Mouse (Mus musculus) cerebellum, adult 11-12 months (tissue): ENCODE measurements around the gene Endog.

Experiments used
- DNase-seq: peaks from one replicate; pipeline ENCODE4 v3.0.0; 2022

Gene Endog

GRCm38 (mm10) chr2:30212169-30212545 lies 40.9 kb downstream of the Endog start:
- no peak for DNase-seq

GRCm38 (mm10) chr2:30212951-30213350 lies 41.7 kb downstream of the Endog start:
- DNase-seq = no peak

- no peak for DNase-seq
Measured at GRCm38 (mm10) chr2:30214745-30215144, 43.5 kb downstream of the Endog start.

- DNase-seq = no peak
Measured at GRCm38 (mm10) chr2:30215493-30215892, 44.2 kb downstream of the Endog start.

- no peak for DNase-seq
Measured at GRCm38 (mm10) chr2:30216293-30216692, 45.0 kb downstream of the Endog start.
